Mouse (Mus musculus) neural tube, embryonic 13.5 days (tissue): ENCODE measurements around the gene Msn. TPM values are rescaled to one million over a fixed set of nuclear protein-coding genes. Genes with fewer than 3 reads are reported as not detected.
A peak's percentile ranks its signal among the peaks of the same experiment; 100 is the strongest.
"Not testable (repeated sequence)": the region's sequence is repeated elsewhere in the genome, so short reads cannot be mapped to it uniquely, and the experiment has no call there.

Source experiments
- ATAC-seq: fragments of 200-750 bp; cut with Nextera tagmentation; 2 replicates; pipeline ENCODE4 v1.8.0; 2017; ENCODE audit warnings: low read depth, mild to moderate bottlenecking, moderate TSS enrichment, moderate library complexity
- H3K27ac ChIP-seq: fragments of 300-500 bp; sonication (generic); replicated peaks from 2 replicates; pipeline ENCODE4 v1.5.1; 2015; ENCODE audit warnings: moderate library complexity, mild to moderate bottlenecking, inconsistent platforms
- H3K27me3 ChIP-seq: fragments of 300-500 bp; sonication (generic); 2 replicates; pipeline ENCODE4 v1.6.1; 2015; ENCODE audit warnings: mild to moderate bottlenecking, inconsistent platforms
- H3K36me3 ChIP-seq: fragments of 300-500 bp; sonication (generic); 2 replicates; pipeline ENCODE4 v1.6.1; 2015; ENCODE audit warnings: mild to moderate bottlenecking, inconsistent platforms
- H3K4me1 ChIP-seq: fragments of 300-500 bp; sonication (generic); replicated peaks from 2 replicates; pipeline ENCODE4 v1.6.1; 2015; ENCODE audit warnings: inconsistent platforms
- H3K4me2 ChIP-seq: fragments of 300-500 bp; sonication (generic); 2 replicates; pipeline ENCODE4 v1.6.1; 2015; ENCODE audit warnings: inconsistent platforms, mild to moderate bottlenecking, moderate library complexity
- H3K4me3 ChIP-seq: fragments of 300-500 bp; sonication (generic); 2 replicates; pipeline ENCODE4 v1.5.1; 2015; ENCODE audit warnings: mild to moderate bottlenecking, inconsistent platforms
- H3K9ac ChIP-seq: fragments of 300-500 bp; sonication (generic); 2 replicates; pipeline ENCODE4 v1.6.1; 2015; ENCODE audit warnings: moderate library complexity, mild to moderate bottlenecking, inconsistent platforms
- H3K9me3 ChIP-seq: fragments of 300-500 bp; sonication (generic); 2 replicates; pipeline ENCODE4 v1.6.1; 2016; ENCODE audit warnings: inconsistent platforms
- WGBS: fragments of 180-500 bp; shearing (Covaris S2); methylation state at CpG from one replicate; pipeline ENCODE4 v1.1.7; 2015; 5-methylcytosine and 5-hydroxymethylcytosine counted together
- polyA plus RNA-seq: library from polyadenylated mRNA; unstranded; fragments of >200 nt; fragmentation: Nextera tagmentation; extraction: Ambion mirVana; gene quantifications from 2 replicates; pipeline ENCODE4 v1.2.1, GENCODE M21; 2015

Gene Msn
- polyA plus RNA-seq, 1 experiment from 2014 or later, result 62.4 TPM

DNA sequence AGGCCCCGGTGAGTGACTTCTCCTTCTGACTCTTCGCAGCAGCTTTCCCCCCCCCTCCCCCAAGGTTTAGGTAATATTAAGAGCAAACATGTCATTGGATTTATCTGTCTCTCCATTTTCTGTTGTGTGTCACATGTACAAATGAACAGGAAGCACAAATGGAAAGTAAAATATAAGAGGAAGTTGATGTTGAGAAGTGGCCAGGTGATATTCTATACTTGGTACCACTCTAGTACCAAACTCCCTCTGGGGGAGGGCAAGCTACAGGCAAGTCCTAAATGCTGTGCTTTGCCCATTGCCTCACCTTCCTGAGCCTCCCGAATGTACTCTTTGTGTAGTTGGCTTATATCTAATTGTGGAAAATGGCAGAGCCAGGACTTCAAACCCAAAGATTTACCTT, 62.1 kb downstream of the Msn start:
- Histone ChIP-seq H3K4me3 (no peak overlapping the region), H3K27ac (no peak overlapping the region), H3K36me3 (no peaks in the 10 kb centered on the region), H3K4me1 (no peaks in the 10 kb centered on the region), H3K9ac (no peak overlapping the region), H3K27me3 (no peaks in the 10 kb centered on the region), H3K9me3 (no peaks in the 10 kb centered on the region), H3K4me2 (no peak overlapping the region)
- no peak for ATAC-seq
- WGBS, result 94% methylated on average over 3 of the region's 3 CpGs

DNA sequence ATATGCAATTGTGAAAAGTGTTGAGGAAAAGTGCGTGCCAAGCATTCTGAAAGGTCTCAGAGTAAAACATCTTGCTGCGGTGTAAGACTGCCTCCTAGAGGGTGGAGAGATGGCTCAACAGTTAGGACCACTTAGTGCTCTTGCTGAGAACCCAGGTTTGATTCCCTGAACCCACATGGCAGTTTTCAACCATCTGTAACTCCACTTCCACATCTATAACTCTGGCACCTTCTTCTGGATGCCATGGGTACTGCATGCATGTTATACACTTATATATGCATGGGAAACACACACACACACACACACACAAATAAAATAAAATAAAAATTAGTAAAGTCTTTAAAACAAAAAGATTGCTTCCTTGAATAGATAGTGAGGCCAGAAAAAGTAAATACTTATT, 66.7 kb downstream of the Msn start:
- 83% methylated on average over 2 of the region's 2 CpGs for WGBS
- no peak overlapping the region for H3K9ac ChIP-seq
- H3K27ac ChIP-seq, result no peak overlapping the region
- no peak for ATAC-seq
- 0 out of 2 replicates have a peak, but pooled peaks cover 4% of the 10 kb centered on the region for H3K36me3 ChIP-seq
- H3K4me1 ChIP-seq, result no peaks in the 10 kb centered on the region
- H3K9me3 ChIP-seq, result no peaks in the 10 kb centered on the region
- H3K4me2 ChIP-seq, result no peak overlapping the region
- H3K27me3 ChIP-seq, result no peaks in the 10 kb centered on the region
- no peak overlapping the region for H3K4me3 ChIP-seq

- H3K27me3 ChIP-seq, result no peaks in the 10 kb centered on the region
- H3K27ac ChIP-seq, result no peak overlapping the region
- H3K4me1 ChIP-seq, result no peaks in the 10 kb centered on the region
- H3K4me2 ChIP-seq, result no peak overlapping the region
- H3K9ac ChIP-seq, result no peak overlapping the region
- no peaks in the 10 kb centered on the region for H3K36me3 ChIP-seq
- no peaks in the 10 kb centered on the region for H3K9me3 ChIP-seq
- H3K4me3 ChIP-seq, result no peak overlapping the region
- no peak for ATAC-seq
- 59% methylated on average over 2 of the region's 2 CpGs for WGBS
These were observed 76.0 kb downstream of the Msn start for GRCm38 (mm10) chrX:96171645-96172388.

- H3K4me3 ChIP-seq, result no peak overlapping the region
- H3K9me3 ChIP-seq, result no peaks in the 10 kb centered on the region
- H3K4me1 ChIP-seq, result no peaks in the 10 kb centered on the region
- no peak overlapping the region for H3K4me2 ChIP-seq
- H3K27me3 ChIP-seq, result no peaks in the 10 kb centered on the region
- H3K9ac ChIP-seq, result no peak overlapping the region
- no peak for ATAC-seq
- WGBS, result 14% methylated on average over 1 of the region's 1 CpGs
- no peak overlapping the region for H3K27ac ChIP-seq
- no peaks in the 10 kb centered on the region for H3K36me3 ChIP-seq
These were observed 82.6 kb downstream of the Msn start for GRCm38 (mm10) chrX:96178437-96178836.

- H3K9me3 ChIP-seq, result no peaks in the 10 kb centered on the region
- H3K9ac ChIP-seq, result no peak overlapping the region
- 0 out of 2 replicates have a peak, but pooled peaks have one; percentile 65 for ATAC-seq
- no peak overlapping the region for H3K27ac ChIP-seq
- WGBS, result 54% methylated on average over 5 of the region's 5 CpGs
- H3K4me2 ChIP-seq, result no peak overlapping the region
- H3K36me3 ChIP-seq, result no peaks in the 10 kb centered on the region
- no peaks in the 10 kb centered on the region for H3K27me3 ChIP-seq
- no peak overlapping the region for H3K4me3 ChIP-seq
- H3K4me1 ChIP-seq, result no peaks in the 10 kb centered on the region
These were observed 88.4 kb downstream of the Msn start for GRCm38 (mm10) chrX:96184100-96184732.

- H3K9ac ChIP-seq, H3K9me3 ChIP-seq, H3K4me1 ChIP-seq, H3K27ac ChIP-seq, ATAC-seq, H3K4me2 ChIP-seq, H3K36me3 ChIP-seq, H3K27me3 ChIP-seq, H3K4me3 ChIP-seq: not testable (repeated sequence)
- 92% methylated on average over 3 of the region's 3 CpGs for WGBS
These were observed 109.3 kb downstream of the Msn start for GRCm38 (mm10) chrX:96205143-96205542.

DNA sequence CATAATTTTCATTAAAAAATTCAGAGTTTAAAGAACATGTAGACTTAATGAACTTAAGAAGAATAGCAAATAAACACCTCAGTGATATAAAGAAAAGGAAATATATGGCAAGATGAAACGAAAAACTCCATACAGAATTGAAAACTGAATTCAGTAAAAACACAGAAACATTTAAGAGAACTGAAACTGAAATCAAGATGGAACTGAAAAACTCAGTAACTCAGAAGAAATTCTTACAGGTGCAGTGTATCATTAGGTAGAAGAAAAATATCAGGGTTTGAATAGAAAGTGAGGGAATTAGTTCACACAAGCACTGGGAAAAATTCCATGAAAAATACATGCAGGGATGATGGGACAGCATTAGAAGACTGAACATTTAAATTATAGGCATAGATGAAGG, 111.0 kb downstream of the Msn start:
- Histone ChIP-seq H3K4me2 (no peak overlapping the region), H3K9me3 (no peaks in the 10 kb centered on the region), H3K27ac (no peak overlapping the region), H3K9ac (no peak overlapping the region), H3K27me3 (no peaks in the 10 kb centered on the region), H3K36me3 (no peaks in the 10 kb centered on the region), H3K4me3 (no peak overlapping the region), H3K4me1 (no peaks in the 10 kb centered on the region)
- WGBS, result 50% methylated on average over 1 of the region's 1 CpGs
- ATAC-seq, result no peak

DNA sequence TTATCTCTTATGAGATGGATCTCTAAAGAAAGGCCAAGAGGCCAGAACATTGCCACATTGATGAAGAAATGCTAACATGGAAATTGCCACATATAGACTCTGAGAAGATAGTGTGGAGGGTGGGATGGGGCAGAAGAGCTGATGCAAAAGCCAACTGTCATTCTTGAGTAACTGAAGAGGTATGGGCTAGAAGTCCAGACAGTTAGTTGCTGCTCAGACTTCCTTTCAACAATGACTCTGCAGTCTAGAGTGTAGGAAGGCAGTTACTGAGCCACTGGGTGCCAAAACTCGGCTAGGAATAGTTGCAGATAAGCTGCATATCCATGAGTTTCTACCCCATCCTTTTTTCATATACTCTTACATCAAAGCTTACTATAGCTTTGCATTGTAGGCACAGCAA, 122.2 kb downstream of the Msn start:
- H3K27ac ChIP-seq, result no peak overlapping the region
- ATAC-seq, result no peak
- H3K36me3 ChIP-seq, result no peaks in the 10 kb centered on the region
- H3K9ac ChIP-seq, result no peak overlapping the region
- no peak overlapping the region for H3K4me2 ChIP-seq
- 46% methylated on average over 1 of the region's 1 CpGs for WGBS
- H3K4me3 ChIP-seq, result no peak overlapping the region
- no peaks in the 10 kb centered on the region for H3K4me1 ChIP-seq
- H3K9me3 ChIP-seq, result no peaks in the 10 kb centered on the region
- H3K27me3 ChIP-seq, result no peaks in the 10 kb centered on the region

Other genes starting within 250 kb of the Msn start
- gene Las1l, start 139.1 kb upstream of the Msn start, polyA plus RNA-seq, result 92.7 and 96.5 TPM in 2 replicates
- gene Vsig4, start 197.4 kb downstream of the Msn start, polyA plus RNA-seq, result not detected in 2 replicates